Mouse (Mus musculus): ENCODE data around the gene Ccdc151. TPM values are rescaled to one million over a fixed set of nuclear protein-coding genes. Genes with fewer than 3 reads are reported as not detected.

The Ccdc151 gene
- polyA plus RNA-seq, 1 experiment from 2014 or later = 3.8 TPM

- H3K27ac ChIP-seq (replicated peaks) = peak overlapping the region; percentile 27; the same call in 1 of the 2 replicates
- H3K4me3 ChIP-seq = no peak overlapping the region
- H3K4me2 ChIP-seq (replicated peaks) = 0 out of 2 replicates have a peak overlapping the region, but pooled peaks have one; percentile 6
- no peaks in the 10 kb centered on the region for H3K36me3 ChIP-seq
- no peak for ATAC-seq (ENCODE audit: low FRiP score, low read depth)
- WGBS = 2% methylated on average over 3 of the region's 3 CpGs
- no peaks in the 10 kb centered on the region for H3K9me3 ChIP-seq
- H3K27me3 ChIP-seq = peaks cover 13% of the 10 kb centered on the region
- H3K9ac ChIP-seq (replicated peaks) = 0 out of 2 replicates have a peak overlapping the region, but pooled peaks have one; percentile 1
- H3K4me1 ChIP-seq = peaks cover 21% of the 10 kb centered on the region
These were observed 48.8 kb downstream of the Ccdc151 start for GRCm38 (mm10) chr9:21953600-21953999.

GRCm38 (mm10) chr9:21951977-21952376 lies 50.5 kb downstream of the Ccdc151 start:
- H3K4me3 ChIP-seq = no peak overlapping the region
- no peaks in the 10 kb centered on the region for H3K9me3 ChIP-seq
- H3K9ac ChIP-seq (replicated peaks) = no peak overlapping the region
- no peak overlapping the region for H3K4me2 ChIP-seq (replicated peaks)
- no peak overlapping the region for H3K27ac ChIP-seq (replicated peaks)
- 74% methylated on average over 3 of the region's 3 CpGs for WGBS
- peaks cover 28% of the 10 kb centered on the region for H3K27me3 ChIP-seq
- peaks cover 29% of the 10 kb centered on the region for H3K4me1 ChIP-seq
- no peaks in the 10 kb centered on the region for H3K36me3 ChIP-seq
- no peak for ATAC-seq (ENCODE audit: low FRiP score, low read depth)

- H3K9ac ChIP-seq (replicated peaks) = no peak overlapping the region
- H3K9me3 ChIP-seq = no peaks in the 10 kb centered on the region
- ATAC-seq (ENCODE audit: low FRiP score, low read depth) = no peak
- H3K36me3 ChIP-seq = 0 out of 2 replicates have a peak, but pooled peaks cover 3% of the 10 kb centered on the region
- no peak overlapping the region for H3K27ac ChIP-seq (replicated peaks)
- H3K4me1 ChIP-seq = peaks cover 23% of the 10 kb centered on the region
- WGBS = 20% methylated on average over 11 of the region's 11 CpGs
- peaks cover 28% of the 10 kb centered on the region for H3K27me3 ChIP-seq
- no peak overlapping the region for H3K4me3 ChIP-seq
- no peak overlapping the region for H3K4me2 ChIP-seq (replicated peaks)
These were observed 52.1 kb downstream of the Ccdc151 start for GRCm38 (mm10) chr9:21950322-21950721.

GRCm38 (mm10) chr9:21948790-21949189 lies 53.6 kb downstream of the Ccdc151 start:
- Histone ChIP-seq H3K9me3 (no peaks in the 10 kb centered on the region), H3K4me3 (no peak overlapping the region), H3K4me2 (replicated peaks) (no peak overlapping the region), H3K27me3 (peaks cover 36% of the 10 kb centered on the region), H3K9ac (replicated peaks) (no peak overlapping the region), H3K36me3 (0 out of 2 replicates have a peak, but pooled peaks cover 3% of the 10 kb centered on the region), H3K4me1 (peaks cover 16% of the 10 kb centered on the region), H3K27ac (replicated peaks) (no peak overlapping the region)
- ATAC-seq (ENCODE audit: low FRiP score, low read depth) = no peak
- 72% methylated on average over 6 of the region's 6 CpGs for WGBS

- no peak overlapping the region for H3K4me2 ChIP-seq (replicated peaks)
- H3K9ac ChIP-seq (replicated peaks) = no peak overlapping the region
- no peak for ATAC-seq (ENCODE audit: low FRiP score, low read depth)
- 0 out of 2 replicates have a peak, but pooled peaks cover 3% of the 10 kb centered on the region for H3K36me3 ChIP-seq
- no peak overlapping the region for H3K27ac ChIP-seq (replicated peaks)
- 54% methylated on average over 8 of the region's 8 CpGs for WGBS
- H3K4me3 ChIP-seq = no peak overlapping the region
- H3K4me1 ChIP-seq = peaks cover 10% of the 10 kb centered on the region
- H3K9me3 ChIP-seq = no peaks in the 10 kb centered on the region
- peaks cover 40% of the 10 kb centered on the region for H3K27me3 ChIP-seq
These were observed 54.3 kb downstream of the Ccdc151 start for GRCm38 (mm10) chr9:21948146-21948545.

DNA sequence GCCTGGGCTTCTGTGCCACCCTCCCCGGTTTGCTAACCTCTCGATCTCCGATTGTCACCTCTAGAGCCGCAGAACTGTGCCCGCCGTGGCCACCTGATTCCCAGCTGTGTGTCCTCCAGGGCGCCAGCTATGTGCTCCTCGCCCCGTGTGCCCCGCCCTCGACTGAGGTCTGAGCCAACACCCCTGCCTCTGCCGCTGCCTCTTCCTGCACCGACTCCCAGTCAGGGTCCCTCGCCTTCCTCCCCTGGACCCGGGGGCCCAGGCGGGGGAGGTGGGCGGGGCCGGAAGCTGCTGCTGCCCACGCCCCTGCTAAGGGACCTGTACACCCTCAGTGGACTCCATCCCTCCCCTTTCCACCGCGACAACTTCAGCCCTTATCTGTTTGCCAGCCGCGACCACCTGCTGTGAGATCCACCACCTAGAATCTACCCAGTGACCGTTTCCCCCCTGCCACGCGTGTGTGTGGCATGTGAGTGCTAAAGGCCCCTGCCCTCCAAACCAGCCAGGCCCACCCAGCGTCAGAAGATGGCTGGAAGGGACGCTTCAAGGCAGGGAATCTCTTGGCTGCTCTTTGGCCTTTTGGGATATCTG lies 54.8 kb downstream of the Ccdc151 start:
- H3K27me3 ChIP-seq = peaks cover 40% of the 10 kb centered on the region
- no peak overlapping the region for H3K4me3 ChIP-seq
- peaks cover 8% of the 10 kb centered on the region; the same call in 1 of the 2 replicates for H3K4me1 ChIP-seq
- no peak overlapping the region for H3K27ac ChIP-seq (replicated peaks)
- no peak overlapping the region; the same call in 1 of the 2 replicates for H3K9ac ChIP-seq (replicated peaks)
- ATAC-seq (ENCODE audit: low FRiP score, low read depth) = no peak
- WGBS = 6% methylated on average over 24 of the region's 28 CpGs
- 0 out of 2 replicates have a peak, but pooled peaks cover 3% of the 10 kb centered on the region for H3K36me3 ChIP-seq
- H3K4me2 ChIP-seq (replicated peaks) = peak overlapping the region; percentile 26
- no peaks in the 10 kb centered on the region for H3K9me3 ChIP-seq

GRCm38 (mm10) chr9:21944267-21944666 lies 58.2 kb downstream of the Ccdc151 start:
- Histone ChIP-seq H3K4me1 (peaks cover 8% of the 10 kb centered on the region; the same call in 1 of the 2 replicates), H3K4me2 (replicated peaks) (no peak overlapping the region), H3K4me3 (no peak overlapping the region), H3K27ac (replicated peaks) (no peak overlapping the region), H3K9ac (replicated peaks) (no peak overlapping the region), H3K27me3 (peaks cover 34% of the 10 kb centered on the region), H3K9me3 (no peaks in the 10 kb centered on the region), H3K36me3 (peaks cover 16% of the 10 kb centered on the region; the same call in 1 of the 2 replicates)
- 23% methylated on average over 23 of the region's 23 CpGs for WGBS
- ATAC-seq (ENCODE audit: low FRiP score, low read depth) = no peak

- Histone ChIP-seq H3K9me3 (no peaks in the 10 kb centered on the region), H3K27me3 (peaks cover 27% of the 10 kb centered on the region), H3K27ac (replicated peaks) (no peak overlapping the region), H3K4me3 (no peak overlapping the region), H3K9ac (replicated peaks) (no peak overlapping the region), H3K4me2 (replicated peaks) (no peak overlapping the region), H3K36me3 (peaks cover 21% of the 10 kb centered on the region; the same call in 1 of the 2 replicates), H3K4me1 (peaks cover 13% of the 10 kb centered on the region)
- no peak for ATAC-seq (ENCODE audit: low FRiP score, low read depth)
- 56% methylated on average over 12 of the region's 12 CpGs for WGBS
These were observed 58.8 kb downstream of the Ccdc151 start for GRCm38 (mm10) chr9:21943638-21944037.

DNA sequence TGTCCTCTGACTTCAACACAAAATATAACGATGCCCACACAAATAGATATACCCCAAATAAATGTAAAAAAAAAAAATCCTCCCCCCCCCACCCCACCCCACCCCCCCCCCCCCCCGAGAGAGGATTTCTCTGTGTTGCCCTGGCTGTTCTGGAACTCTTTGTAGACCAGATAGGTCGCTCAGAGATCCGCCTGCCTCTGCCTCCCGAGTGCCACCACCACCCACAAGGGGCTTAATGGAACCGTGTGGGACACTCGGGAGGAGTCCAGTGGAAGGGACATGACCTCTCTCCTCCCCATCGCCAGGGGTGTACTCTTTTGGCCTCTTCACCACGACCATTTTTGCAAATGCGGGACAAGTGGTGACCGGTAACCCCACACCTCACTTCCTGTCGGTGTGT lies 59.4 kb downstream of the Ccdc151 start:
- Histone ChIP-seq H3K9ac (replicated peaks) (no peak overlapping the region), H3K4me3 (no peak overlapping the region), H3K27me3 (peaks cover 22% of the 10 kb centered on the region), H3K27ac (replicated peaks) (no peak overlapping the region), H3K9me3 (no peaks in the 10 kb centered on the region), H3K4me1 (peaks cover 19% of the 10 kb centered on the region), H3K36me3 (peaks cover 21% of the 10 kb centered on the region; the same call in 1 of the 2 replicates), H3K4me2 (replicated peaks) (no peak overlapping the region)
- WGBS = 81% methylated on average over 12 of the region's 12 CpGs
- no peak for ATAC-seq (ENCODE audit: low FRiP score, low read depth)

Other genes starting within 250 kb of the Ccdc151 start
- gene Spc24, start 242.3 kb downstream of the Ccdc151 start, polyA plus RNA-seq (2016; fragmentation: Nextera tagmentation; extraction: Ambion mirVana) = 74.2 and 87.2 TPM in 2 replicates
- 7.7 and 9.9 TPM in 2 replicates for gene Kank2, start 203.9 kb downstream of the Ccdc151 start, polyA plus RNA-seq (2016; fragmentation: Nextera tagmentation; extraction: Ambion mirVana)
- 0.28 and 0.64 TPM in 2 replicates for gene Angptl8, start 167.1 kb downstream of the Ccdc151 start, polyA plus RNA-seq (2016; fragmentation: Nextera tagmentation; extraction: Ambion mirVana)
- gene Dock6, start 150.0 kb downstream of the Ccdc151 start, polyA plus RNA-seq (2016; fragmentation: Nextera tagmentation; extraction: Ambion mirVana) = 20.0 and 24.5 TPM in 2 replicates
- 13.2 and 13.4 TPM in 2 replicates for gene Rab3d, start 84.4 kb downstream of the Ccdc151 start, polyA plus RNA-seq (2016; fragmentation: Nextera tagmentation; extraction: Ambion mirVana)
- gene Ccdc159, start 75.2 kb downstream of the Ccdc151 start, polyA plus RNA-seq (2016; fragmentation: Nextera tagmentation; extraction: Ambion mirVana) = 6.1 and 6.9 TPM in 2 replicates
- gene Tmem205, start 75.1 kb downstream of the Ccdc151 start, polyA plus RNA-seq (2016; fragmentation: Nextera tagmentation; extraction: Ambion mirVana) = 32.7 and 36.9 TPM in 2 replicates
- gene Plppr2, start 65.6 kb downstream of the Ccdc151 start, polyA plus RNA-seq (2016; fragmentation: Nextera tagmentation; extraction: Ambion mirVana) = 45.6 and 47.0 TPM in 2 replicates
- 7.8 and 8.1 TPM in 2 replicates for gene Swsap1, start 46.9 kb downstream of the Ccdc151 start, polyA plus RNA-seq (2016; fragmentation: Nextera tagmentation; extraction: Ambion mirVana)
- gene Epor, start 39.1 kb downstream of the Ccdc151 start, polyA plus RNA-seq (2016; fragmentation: Nextera tagmentation; extraction: Ambion mirVana) = 3.0 and 3.4 TPM in 2 replicates
- gene Rgl3, start 13.2 kb downstream of the Ccdc151 start, polyA plus RNA-seq (2016; fragmentation: Nextera tagmentation; extraction: Ambion mirVana) = 2.7 TPM in 2 replicates
- 99.2 and 100.0 TPM in 2 replicates for gene Prkcsh, start 172 bp upstream of the Ccdc151 start, polyA plus RNA-seq (2016; fragmentation: Nextera tagmentation; extraction: Ambion mirVana)
- gene Elavl3, start 49.4 kb upstream of the Ccdc151 start, polyA plus RNA-seq (2016; fragmentation: Nextera tagmentation; extraction: Ambion mirVana) = 60.4 and 61.9 TPM in 2 replicates
- gene Gm49318, start 68.6 kb upstream of the Ccdc151 start, polyA plus RNA-seq (2016; fragmentation: Nextera tagmentation; extraction: Ambion mirVana) = not detected in 2 replicates
- gene Zfp653, start 68.7 kb upstream of the Ccdc151 start, polyA plus RNA-seq (2016; fragmentation: Nextera tagmentation; extraction: Ambion mirVana) = 19.0 and 21.2 TPM in 2 replicates
- gene Ecsit, start 82.8 kb upstream of the Ccdc151 start, polyA plus RNA-seq (2016; fragmentation: Nextera tagmentation; extraction: Ambion mirVana) = 35.6 and 40.7 TPM in 2 replicates
- 6.7 TPM in 2 replicates for gene Cnn1, start 96.6 kb upstream of the Ccdc151 start, polyA plus RNA-seq (2016; fragmentation: Nextera tagmentation; extraction: Ambion mirVana)
- gene Elof1, start 114.5 kb upstream of the Ccdc151 start, polyA plus RNA-seq (2016; fragmentation: Nextera tagmentation; extraction: Ambion mirVana) = 178 and 187 TPM in 2 replicates
- 5.7 and 9.4 TPM in 2 replicates for gene Acp5, start 133.1 kb upstream of the Ccdc151 start, polyA plus RNA-seq (2016; fragmentation: Nextera tagmentation; extraction: Ambion mirVana)
- gene Pigyl, start 154.2 kb upstream of the Ccdc151 start, polyA plus RNA-seq (2016; fragmentation: Nextera tagmentation; extraction: Ambion mirVana) = 62.0 and 66.8 TPM in 2 replicates
- 0.12 and 0.24 TPM in 2 replicates for gene Zfp872, start 185.5 kb upstream of the Ccdc151 start, polyA plus RNA-seq (2016; fragmentation: Nextera tagmentation; extraction: Ambion mirVana)
- gene Zfp809, start 223.1 kb upstream of the Ccdc151 start, polyA plus RNA-seq (2016; fragmentation: Nextera tagmentation; extraction: Ambion mirVana) = 12.2 and 12.7 TPM in 2 replicates